In the genomic region with DNA sequence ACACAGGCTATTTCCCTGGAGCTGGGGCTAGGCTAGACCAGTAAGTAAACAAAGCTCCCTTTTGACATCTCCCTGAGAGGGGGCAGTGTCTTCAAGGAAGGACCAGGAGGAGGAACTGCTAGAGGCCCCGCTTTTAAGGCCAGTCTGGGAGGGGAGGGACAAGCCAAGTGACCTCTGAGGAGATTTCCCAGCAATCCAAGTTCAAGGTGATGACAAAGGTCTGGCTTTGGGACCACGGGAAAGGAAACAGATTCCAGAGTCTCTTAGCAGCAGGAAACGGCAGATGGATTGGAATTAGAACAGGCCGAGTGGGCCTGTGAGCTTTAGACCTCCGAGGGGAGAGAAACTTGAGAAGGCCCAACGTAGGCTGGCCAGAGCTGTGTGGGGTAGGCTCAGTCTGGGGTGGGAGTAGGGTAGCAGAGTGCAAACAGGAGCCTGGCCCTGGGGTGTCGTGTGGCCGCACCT, we compare ENCODE assay signal across 8 mouse cellular contexts.
DNase-seq lines count a peak whose midpoint lies in the region.

No protein-coding gene starts in this region.

- peak; percentile 2 for DNase-seq in thymus, postnatal 14 days
- DNase-seq in thymus, postnatal 25 days, result no peak
- DNase-seq in heart, postnatal 4 days, result peak; percentile 69
- peak; percentile 41 to 62 for DNase-seq in kidney, postnatal 4 days
- DNase-seq in yolk sac, embryonic 10.5 days (ENCODE audit: low spot score), result peak; percentile 59
- DNase-seq in layer of hippocampus, postnatal 14 days (ENCODE audit: low spot score in 2 of 2), result no peak
- no peak for DNase-seq in left cerebral cortex, postnatal 36 days (ENCODE audit: low spot score in 2 of 2)
- no peak for DNase-seq in ovary, postnatal 10 days (ENCODE audit: low spot score)

- intact Hi-C loops in left cerebral cortex, postnatal 36 days (cut with DNase I), result no loop called here

Comparison
In these comparisons a context has a peak if more than half of its experiments do, and no peak if none do; other contexts are left out.
1. DNase-seq: peak in thymus, postnatal 14 days (single experiment), heart, postnatal 4 days (single experiment), kidney, postnatal 4 days (2 of 2) and yolk sac, embryonic 10.5 days (single experiment); none in thymus, postnatal 25 days (single experiment), layer of hippocampus, postnatal 14 days (0 of 2), left cerebral cortex, postnatal 36 days (0 of 2) and ovary, postnatal 10 days (single experiment).